Mouse (Mus musculus): ENCODE results near the gene Ccdc12. TPM values are rescaled to one million over a fixed set of nuclear protein-coding genes. Genes with fewer than 3 reads are reported as not detected.
A peak's percentile ranks its signal among the peaks of the same experiment; 100 is the strongest.
"Not testable (repeated sequence)": the region's sequence is repeated elsewhere in the genome, so short reads cannot be mapped to it uniquely, and the experiment has no call there.

Gene Ccdc12
- total RNA-seq, 2 experiments from 2014 or later: 44.8 to 58.6 TPM

DNA sequence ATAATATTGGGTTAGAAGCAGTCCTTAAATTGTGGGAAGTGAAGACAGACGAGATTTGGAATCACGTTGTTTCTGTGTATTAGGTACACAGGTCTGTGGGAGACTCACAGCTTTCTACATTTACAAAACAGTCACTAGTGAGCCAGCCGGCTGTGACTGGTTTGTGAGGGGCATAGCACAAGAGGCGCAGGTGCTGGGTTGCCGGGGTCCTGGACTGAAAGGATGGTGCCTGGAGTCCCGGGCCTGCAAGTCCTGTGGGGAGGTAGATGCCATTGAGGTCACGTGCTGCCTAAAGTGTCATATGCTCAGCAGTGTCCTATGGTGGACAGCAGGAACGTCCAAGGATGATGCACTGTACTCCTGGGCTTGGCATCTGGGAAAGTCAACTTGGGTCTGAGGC is 10.1 kb downstream of the Ccdc12 start:
- intact Hi-C loops (cut with DNase I): no loop called here
- DNase-seq (ENCODE audit: low spot score in 2 of 2): no peak

DNA sequence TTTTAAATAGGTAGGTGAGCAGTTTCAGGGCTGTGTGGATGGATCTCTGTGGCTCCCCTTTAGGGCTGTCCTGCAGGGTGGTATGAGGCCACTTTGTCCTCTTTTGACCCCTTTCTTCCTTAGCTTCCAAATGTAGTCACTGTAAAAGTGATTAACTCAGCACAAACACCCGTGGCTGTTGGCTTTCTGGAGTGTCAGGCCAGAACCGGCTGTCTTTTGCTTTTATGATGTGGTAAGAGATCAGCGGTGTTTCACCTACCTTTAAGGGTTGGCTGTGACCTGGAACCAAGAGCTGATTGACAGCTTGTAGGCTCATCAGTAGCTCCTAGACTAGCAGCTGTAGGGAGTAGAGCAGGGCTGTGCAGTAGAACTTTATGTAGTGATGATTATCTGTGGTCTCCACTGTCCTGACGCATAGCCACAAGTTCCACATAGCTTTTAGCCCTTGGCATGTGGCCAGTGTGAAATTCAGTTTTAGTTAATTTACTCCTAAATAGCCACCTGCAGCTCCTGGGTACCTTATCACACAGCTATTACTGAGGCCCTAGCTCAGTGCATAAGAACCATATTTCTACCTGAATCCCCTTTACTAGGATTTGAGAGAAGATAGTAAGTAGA is 11.0 kb downstream of the Ccdc12 start:
- intact Hi-C loops (cut with DNase I): no loop called here

DNA sequence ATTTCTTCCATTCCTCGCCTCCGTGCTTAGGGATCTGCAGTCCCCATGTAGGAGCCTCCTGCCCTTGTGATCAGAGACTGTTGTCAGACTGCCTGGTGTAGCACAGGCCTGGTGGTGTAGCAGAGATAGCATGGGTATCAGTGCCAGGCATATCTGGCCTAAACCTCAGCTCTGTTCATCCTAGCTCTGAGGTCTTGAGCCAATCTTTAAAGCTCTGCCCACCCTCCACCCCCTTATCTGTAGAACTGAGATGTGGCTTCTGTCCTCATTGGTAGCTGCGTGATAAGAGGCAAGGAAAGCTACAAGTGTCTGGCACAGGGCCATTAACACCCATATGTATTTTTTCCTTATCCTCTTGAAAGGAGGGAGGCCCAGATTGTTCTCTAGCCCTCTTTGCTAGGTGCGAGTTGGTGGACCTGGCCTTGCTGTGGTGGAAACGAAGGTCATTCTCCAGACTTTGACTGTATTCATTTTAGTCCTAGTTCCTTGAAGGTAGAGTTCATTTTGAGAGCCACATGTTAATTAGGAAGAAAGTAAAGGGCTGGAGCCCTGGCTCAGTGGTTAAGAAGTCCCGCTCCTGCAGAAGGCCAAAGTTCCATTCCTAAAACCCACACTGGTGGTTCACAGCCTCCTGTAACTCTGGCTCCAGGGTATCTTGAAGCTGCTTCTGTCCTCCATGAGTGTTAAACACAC is 12.4 kb downstream of the Ccdc12 start:
- DNase-seq (ENCODE audit: low spot score in 2 of 2): no peak
- intact Hi-C loops (cut with DNase I): no loop called here

More for the DNA sequence above, 11.0 kb downstream of the Ccdc12 start:
- DNase-seq (ENCODE audit: low spot score in 2 of 2): no peak

DNA sequence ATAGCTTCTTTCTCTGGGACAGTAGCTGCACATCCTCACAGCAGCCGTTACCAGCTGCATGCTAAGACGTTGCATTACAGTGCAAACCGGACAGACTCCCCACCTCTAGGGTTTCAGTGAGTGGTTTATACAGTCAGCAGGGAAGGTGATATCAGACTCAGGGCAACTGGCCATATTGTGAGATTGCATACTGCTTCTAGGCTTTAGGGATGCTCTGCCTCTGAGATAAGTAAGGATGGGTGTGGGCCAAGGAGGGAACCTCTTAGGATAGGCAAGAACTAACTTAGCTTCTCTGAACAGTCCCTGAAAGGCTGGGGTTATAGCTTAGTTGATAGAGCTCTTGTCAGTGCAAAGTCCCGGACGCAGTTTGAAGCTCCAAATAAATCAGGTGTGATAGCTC is 13.5 kb downstream of the Ccdc12 start:
- DNase-seq (ENCODE audit: low spot score in 2 of 2): no peak
- intact Hi-C loops (cut with DNase I): no loop called here

DNA sequence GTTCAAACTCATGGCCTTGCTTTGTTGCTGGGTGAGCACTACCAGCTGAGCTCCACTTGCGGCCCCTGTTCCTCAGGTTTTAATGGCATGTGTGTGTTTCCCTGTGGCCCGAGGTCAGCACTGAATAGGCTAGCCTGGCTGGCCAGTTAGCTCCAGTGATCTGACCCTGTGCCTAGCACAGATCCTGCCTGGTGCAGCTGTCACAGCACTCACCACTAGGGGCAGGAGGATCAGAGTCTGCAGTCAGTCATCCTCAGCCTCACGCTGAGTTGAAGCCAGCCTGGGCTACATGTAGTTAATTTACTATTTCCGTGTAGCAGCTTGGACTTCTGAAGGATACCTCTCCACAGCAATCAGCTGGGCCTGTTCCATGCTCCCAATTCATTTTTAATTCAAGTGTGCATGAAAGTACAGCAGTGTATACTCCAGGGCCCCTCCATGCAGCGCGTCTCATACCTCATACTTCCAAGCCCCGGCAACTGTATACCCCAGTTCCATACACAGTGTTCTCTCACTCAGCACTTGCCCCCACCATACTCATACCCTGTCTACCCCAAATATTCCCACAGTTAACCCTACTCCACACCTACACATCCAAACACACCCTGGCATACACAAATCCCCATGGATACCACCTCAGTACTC is 16.3 kb downstream of the Ccdc12 start:
- intact Hi-C loops (cut with DNase I): no loop called here
- DNase-seq (ENCODE audit: low spot score in 2 of 2): no peak

DNA sequence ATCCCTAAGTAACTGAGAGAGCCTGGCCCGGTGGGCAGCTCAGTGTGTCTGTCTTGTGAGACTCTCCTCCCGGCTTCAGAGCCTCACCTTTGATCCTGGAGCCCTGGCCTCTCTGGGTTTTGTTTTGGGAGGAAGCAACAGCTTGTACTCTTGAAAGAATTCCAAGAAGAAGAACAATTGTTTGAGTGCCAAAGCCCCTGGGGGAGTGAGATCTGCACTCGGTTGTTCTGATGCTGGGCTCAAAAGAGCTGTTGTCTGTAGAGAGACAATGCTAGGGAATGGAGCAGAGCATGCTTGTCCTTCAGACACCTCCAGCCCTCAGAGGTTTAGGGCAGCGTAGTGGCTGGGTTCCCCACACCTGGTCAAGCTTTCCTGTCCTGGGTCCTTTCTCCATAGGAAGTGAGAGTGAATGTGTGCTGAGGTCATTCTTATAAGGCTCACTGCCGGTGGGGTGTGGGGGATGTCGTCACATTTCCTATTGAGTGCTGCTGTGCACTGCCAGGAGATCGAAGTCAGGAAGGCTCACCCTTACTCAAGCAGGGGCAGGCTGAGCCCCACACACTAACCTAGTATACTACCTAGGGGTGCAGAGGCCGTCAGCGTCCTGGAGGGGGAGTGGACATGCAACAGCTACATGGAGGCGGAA is 16.9 kb downstream of the Ccdc12 start:
- intact Hi-C loops (cut with DNase I): no loop called here
- DNase-seq (ENCODE audit: low spot score in 2 of 2): no peak

DNA sequence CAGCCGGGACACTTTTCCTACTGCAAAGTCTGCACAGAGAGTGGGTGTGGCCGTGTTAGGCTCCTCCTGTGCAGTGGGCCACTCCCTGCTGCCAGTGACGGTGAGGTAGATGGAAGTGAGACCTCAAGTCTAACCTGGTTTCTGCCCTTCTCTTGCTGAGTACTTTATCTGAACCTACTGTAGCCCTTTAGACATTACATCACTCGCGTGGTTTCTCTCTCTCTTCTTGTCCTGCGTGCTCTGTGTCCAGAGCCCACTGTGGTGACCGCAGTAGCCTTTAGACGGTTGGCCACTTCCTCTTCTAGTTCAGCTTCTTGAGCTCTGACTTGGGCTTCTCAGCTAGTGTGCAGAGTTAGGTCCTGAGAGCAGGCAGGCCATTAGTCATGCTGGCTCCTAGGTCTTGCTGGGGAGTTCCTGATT is 20.2 kb downstream of the Ccdc12 start:
- DNase-seq (ENCODE audit: low spot score in 2 of 2): peak in 1 of 2 experiments; percentile 51
- intact Hi-C loops (cut with DNase I): no loop called here

DNA sequence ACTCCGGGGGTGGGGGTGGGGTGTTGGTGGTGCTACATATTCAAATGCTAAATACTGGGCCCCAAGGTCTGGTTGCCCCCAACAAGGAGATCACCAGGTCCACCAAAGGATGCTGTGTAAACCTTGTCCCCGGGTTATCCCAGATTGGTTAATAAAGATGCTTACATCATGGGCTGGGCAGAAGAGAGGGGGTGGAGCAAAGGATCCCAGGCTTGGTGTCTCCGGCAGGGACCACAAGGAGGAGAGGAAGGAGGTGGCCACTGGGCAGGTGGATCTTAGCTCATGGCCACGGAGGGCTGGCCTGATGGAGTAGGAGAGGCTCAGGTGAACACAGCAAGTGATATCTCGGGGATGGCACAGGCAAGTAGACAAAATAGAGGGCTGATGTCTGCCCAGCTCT is 22.6 kb downstream of the Ccdc12 start:
- no peak for DNase-seq (ENCODE audit: low spot score in 2 of 2)
- intact Hi-C loops (cut with DNase I): no loop called here

DNA sequence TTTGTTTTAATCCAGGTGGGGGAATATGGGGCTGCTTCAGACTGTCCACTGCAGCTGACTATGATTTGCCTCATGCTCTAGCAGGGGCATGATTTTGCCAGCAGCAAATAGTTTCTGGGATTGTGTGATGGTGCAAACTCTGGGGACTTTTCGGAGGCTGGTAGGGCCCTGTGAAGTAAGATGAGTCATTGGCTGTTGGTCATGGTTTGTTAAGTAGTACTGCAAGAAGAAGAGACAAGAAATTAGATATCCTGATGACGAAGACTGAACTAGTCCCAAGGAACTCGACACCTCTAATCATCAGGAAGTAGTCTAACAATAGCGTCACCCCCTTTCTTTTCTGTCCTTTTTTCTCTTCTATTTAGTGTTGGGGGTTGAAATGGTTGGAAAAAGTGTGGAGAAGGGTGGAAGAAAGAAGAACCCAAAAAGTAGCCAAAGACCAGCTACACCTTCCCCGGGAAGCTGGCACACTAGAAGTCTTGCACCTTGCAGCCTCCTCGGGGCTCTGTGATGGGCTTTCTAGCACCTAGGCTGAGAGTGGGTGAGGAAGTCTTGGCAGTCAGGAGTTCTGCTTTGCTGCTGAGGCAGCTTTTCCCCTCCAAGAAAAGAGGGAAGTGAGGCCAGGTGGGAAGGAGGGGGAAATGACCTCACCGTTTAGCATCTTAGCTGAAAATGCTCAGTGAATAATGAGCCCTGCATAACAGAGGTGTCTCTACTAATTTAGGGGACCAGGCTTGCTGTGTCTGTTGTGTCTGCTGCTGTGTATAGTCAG is 24.6 kb downstream of the Ccdc12 start:
- intact Hi-C loops (cut with DNase I): no loop called here
- no peak for DNase-seq (ENCODE audit: low spot score in 2 of 2)

DNA sequence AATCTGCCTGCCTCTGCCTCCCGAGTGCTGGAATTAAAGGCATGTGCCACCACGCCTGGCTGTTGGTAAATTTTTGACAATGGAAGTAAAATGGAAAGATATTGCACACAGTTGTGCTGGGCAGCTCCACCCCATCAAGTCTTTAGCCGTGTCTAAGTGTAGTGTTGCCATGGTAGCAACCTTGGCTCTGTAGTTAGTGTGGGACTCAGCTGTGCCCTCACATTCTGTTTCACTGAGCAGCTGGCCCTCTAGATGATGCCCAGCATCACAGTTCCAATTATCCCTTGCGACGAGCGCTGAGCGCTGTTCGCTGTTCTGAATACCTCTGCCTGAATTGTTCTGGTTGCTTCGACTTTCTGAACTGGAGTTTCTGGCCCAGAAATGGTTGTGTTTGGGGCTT is 25.5 kb downstream of the Ccdc12 start:
- DNase-seq (ENCODE audit: low spot score in 2 of 2): peak; percentile 35 to 69

DNA sequence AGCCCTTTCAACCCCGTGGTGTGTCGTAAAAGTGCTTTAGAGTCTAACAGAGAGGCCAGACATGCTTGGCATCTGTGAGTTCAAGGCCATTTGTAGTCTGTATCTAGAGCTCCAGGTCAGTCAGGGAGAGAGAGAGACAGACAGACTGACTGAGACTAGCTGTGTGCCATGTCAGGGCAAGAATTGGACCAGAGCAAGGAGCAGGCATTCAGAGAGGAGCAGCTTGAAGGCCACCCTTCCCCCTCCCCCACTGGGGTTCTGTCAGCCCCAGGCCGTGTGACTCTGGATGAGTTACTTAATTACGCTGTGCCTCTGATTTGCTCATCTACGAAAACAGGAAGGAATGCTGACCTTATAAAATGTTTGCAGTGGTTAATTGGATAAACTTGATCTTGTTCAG is 26.0 kb downstream of the Ccdc12 start:
- DNase-seq (ENCODE audit: low spot score in 2 of 2): no peak

More for the DNA sequence above, 25.5 kb downstream of the Ccdc12 start:
- intact Hi-C loops (cut with DNase I): no loop called here

DNA sequence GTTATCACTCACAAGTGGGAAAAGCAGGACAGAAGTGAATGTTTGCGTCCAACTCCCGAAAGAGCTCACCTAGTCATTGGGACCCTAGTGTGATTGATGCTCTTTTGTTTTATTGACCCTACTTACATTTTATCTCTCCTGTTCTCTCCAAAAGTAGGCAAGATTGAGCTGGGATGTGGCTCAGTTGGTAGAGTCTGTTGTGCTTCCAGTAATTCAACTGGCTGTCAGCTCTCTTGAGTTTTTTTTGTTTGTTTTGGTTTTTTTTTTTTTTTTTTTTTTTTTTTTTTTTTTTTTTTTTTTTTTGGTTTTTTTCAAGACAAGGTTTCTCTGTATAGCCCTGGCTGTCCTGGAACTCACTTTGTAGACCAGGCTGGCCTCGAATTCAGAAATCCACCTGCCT is 26.4 kb downstream of the Ccdc12 start:
- DNase-seq (ENCODE audit: low spot score in 2 of 2); intact Hi-C loops (cut with DNase I): not testable (repeated sequence)

More for the DNA sequence above, 26.0 kb downstream of the Ccdc12 start:
- intact Hi-C loops (cut with DNase I): no loop called here

DNA sequence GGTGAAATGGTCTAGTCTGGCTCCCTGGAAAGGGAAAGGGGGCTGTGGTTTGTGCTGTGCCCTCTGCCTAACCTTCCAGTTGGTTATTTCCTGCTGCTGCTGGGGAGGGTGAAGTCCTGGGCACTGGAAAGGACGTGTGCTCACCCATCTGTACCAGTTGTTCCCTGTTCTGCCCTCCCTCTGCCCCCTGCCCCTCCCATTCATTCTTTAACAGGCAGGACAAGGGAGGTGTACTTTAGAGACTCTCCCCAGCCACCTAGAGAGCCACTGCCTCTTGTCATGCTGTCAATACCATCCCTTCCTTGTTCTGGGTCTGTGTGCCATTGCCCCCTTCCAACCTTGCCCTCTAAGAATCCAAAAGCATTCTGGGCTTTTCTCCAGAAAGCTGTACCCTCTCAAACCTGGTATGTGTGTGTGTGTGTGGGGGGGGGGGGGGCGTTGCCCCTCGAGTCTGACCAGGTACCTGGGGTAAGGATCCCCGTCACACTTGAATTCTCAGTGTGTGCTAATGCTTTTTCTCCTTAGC is 27.3 kb downstream of the Ccdc12 start:
- intact Hi-C loops (cut with DNase I): no loop called here
- no peak for DNase-seq (ENCODE audit: low spot score in 2 of 2)

DNA sequence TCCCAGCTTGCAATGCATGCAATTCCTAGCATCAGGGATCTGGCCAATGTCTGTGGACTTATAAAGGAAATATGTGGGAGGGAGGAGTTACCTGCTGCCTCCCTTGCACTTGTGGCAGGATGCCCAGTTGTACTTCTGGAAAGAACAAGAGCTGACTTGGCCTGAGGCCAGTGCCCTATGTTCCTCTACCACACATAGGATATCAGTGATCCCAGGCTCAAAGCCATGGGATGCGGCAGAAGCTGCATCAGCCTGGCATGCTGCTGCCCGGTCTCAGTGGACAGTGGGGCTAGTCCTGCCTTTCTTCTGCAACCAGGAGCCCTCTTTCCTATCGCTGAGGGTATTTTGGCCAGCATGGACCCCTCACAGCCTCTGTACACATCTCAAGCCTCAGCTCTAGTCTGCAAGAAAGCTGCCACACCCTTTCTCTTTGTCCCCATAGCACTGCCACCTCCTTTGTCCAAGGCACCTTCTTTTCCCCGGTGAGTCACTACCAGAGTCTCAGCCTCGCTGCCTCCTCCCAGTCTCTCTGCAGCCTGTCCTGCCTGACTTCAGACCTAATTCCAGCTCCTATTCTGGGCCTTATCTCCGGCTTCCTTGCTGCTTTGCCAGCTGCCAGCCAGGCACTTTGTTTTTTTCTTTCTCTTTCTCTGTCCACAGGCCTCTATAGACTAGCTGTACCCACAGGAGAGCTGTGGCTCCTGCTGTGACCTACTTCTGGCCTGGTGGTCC is 28.0 kb downstream of the Ccdc12 start:
- peak; percentile 67 to 83 for DNase-seq (ENCODE audit: low spot score in 2 of 2)
- intact Hi-C loops (cut with DNase I): no loop called here

DNA sequence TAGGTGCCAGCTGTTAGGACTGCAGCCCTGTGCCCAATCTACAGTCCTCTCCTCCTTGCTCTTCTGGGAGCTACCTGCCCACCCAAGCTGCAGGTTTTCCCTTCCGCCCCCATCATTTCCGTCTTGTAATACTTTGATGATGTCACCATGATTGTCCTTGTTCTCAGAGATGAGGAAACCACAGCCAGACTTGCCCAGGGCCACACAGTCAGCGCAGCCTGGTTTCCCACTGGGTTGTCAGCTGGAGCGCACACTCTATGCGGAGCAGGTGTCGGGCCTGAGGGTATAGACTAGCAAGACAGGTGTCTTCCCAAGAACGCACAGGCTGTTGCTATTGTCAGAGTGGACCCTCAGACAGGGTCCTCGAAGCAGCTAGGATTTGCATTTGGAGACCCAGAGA is 28.9 kb downstream of the Ccdc12 start:
- intact Hi-C loops (cut with DNase I): no loop called here
- DNase-seq (ENCODE audit: low spot score in 2 of 2): no peak

DNA sequence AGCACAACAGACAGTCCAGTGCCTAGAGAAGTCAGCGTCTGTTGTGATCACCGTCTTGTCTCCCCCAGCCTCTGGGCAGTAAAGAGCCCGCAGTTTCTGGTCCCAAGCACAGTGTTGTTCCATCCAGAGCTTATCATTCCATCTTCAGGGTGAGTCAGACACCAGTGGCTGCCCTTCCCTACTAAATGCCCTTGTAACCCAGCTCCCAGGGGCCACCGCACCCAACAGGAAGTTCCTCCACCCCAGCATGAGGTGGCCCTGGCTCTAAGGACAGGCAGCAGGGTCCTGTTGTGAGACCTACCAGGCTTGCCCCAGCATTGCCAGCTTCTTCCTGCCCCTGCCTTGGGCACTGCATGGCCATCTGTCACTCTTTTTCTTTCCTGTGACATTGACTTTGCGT is 29.3 kb downstream of the Ccdc12 start:
- DNase-seq (ENCODE audit: low spot score in 2 of 2): no peak
- intact Hi-C loops (cut with DNase I): no loop called here

DNA sequence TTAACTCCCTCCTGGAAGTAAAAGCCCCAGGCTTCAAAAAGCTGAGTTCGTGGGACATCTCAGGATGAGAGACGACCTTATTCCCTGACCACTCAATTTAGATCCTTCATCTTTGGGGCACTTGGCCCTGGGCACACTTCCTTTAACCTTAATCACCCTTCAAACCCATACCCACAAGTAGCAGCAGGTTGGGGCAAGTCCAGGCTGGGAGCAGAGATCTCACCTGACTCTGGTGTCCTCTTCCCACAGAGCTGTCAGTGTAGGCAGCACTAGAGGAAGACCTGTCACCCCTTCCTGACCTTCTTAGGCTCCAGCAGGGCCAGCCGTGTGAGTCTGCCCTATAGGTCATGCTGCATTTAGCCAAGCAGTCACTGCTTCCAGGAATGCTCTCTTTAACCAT is 30.2 kb downstream of the Ccdc12 start:
- intact Hi-C loops (cut with DNase I): no loop called here
- no peak for DNase-seq (ENCODE audit: low spot score in 2 of 2)

DNA sequence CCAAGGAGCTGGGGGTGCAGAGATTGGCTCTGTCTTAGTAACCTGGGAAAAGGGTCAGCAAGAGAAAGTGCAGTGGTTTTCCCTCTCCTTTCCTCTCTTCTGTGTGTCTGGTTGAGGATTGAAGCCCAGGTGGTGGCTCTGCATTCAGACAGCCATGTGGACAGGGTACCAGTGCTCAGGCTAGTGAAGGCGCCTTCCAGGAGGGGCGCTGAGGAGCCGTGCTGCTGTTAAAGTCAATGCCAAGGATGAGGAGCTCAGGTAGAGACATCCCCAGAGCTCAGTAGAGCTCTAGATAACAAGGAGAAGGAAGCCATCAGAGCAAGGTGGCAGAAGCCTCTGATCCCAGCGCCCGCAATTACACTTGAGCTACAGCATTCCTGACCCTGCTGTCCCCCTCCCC is 30.8 kb downstream of the Ccdc12 start:
- intact Hi-C loops (cut with DNase I): no loop called here
- DNase-seq (ENCODE audit: low spot score in 2 of 2): no peak

DNA sequence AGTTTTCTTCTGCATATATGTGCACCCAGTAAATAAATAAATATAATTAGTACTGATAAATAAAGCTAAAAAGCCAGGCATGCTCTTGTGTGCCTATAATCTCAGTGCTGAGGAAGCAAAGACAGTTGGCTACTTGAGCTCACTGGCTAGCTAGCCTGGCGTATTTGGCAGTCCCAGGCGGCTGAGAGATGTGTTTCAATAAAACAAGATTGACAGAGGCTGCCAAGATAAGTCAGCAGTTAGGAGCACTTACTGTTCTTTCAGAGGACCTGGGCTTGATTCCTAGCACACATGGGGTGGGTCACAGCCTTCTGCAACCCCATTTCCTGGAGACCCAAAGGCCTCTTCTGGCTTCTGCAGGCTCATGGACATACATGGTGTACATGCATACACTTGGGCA is 31.5 kb downstream of the Ccdc12 start:
- DNase-seq (ENCODE audit: low spot score in 2 of 2): no peak

More for the DNA sequence above, 31.5 kb downstream of the Ccdc12 start:
- intact Hi-C loops (cut with DNase I): no loop called here
